14 mouse cellular contexts compared by ENCODE assay signal in genomic region chr8:115397981-115398380, GRCm38 (mm10).
DNase-seq lines count a peak whose midpoint lies in the region; ATAC-seq lines count a peak whose summit lies in the region.
"Had no signal": no experiment of that assay in that cellular context is flagged by ENCODE, and none has a peak within 500 bp of the region (broad histone marks: within the 10 kb centered on the region; RNA-seq: fewer than 3 reads in every experiment).

No protein-coding gene starts in this region.

- no peak overlapping the region for H3K4me2 ChIP-seq in forebrain, embryonic 14.5 days (ENCODE audit: low read length)
- H3K4me2 ChIP-seq: embryonic facial prominence, embryonic 12.5 days; heart, embryonic 11.5 days; hindbrain, embryonic 15.5 days had no signal

- 87% methylated on average over 3 of the region's 3 CpGs for WGBS in forebrain, embryonic 14.5 days

- H3K27ac ChIP-seq in forebrain, embryonic 14.5 days (ENCODE audit: low read depth, low read length): no peak overlapping the region
- H3K27ac ChIP-seq: embryonic facial prominence, embryonic 12.5 days; hindbrain, embryonic 15.5 days had no signal

- no peak overlapping the region for H3K4me3 ChIP-seq in forebrain, embryonic 14.5 days (ENCODE audit: low read depth, low read length)
- H3K4me3 ChIP-seq: embryonic facial prominence, embryonic 12.5 days; hindbrain, embryonic 15.5 days; megakaryocyte, embryonic 14.5 days had no signal

- intact Hi-C loops in left cerebral cortex, postnatal 4 days (cut with DNase I): no loop called here

- no peaks in the 10 kb centered on the region for H3K36me3 ChIP-seq in forebrain, embryonic 14.5 days (ENCODE audit: control insufficient read depth, insufficient read depth, low read length)
- H3K36me3 ChIP-seq: embryonic facial prominence, embryonic 12.5 days; hindbrain, embryonic 15.5 days had no signal

- peak; percentile 89 for DNase-seq in A20 (ENCODE audit: low read depth, low spot score)
- DNase-seq in CD8-positive naive resting alpha-beta T cell, adult 2 months (ENCODE audit: low read depth in 2 of 2, low spot score in 2 of 2): peak; percentile 32 to 41
- DNase-seq in lung, postnatal 25 days (ENCODE audit: low spot score): peak; percentile 57
- peak; percentile 16 to 66 for DNase-seq in spleen, postnatal 10 days (ENCODE audit: low spot score in 2 of 2)
- no peak for DNase-seq in cerebellum, postnatal 25 days
- no peak for DNase-seq in left cerebral cortex, postnatal 4 days
- DNase-seq in forebrain, embryonic 14.5 days (ENCODE audit: low spot score): no peak
- DNase-seq: adrenal gland, adult 8-10 months; cerebellum, adult 11-12 months; kidney, postnatal 14 days had no signal

- H3K9ac ChIP-seq in forebrain, embryonic 14.5 days (ENCODE audit: low read length): no peak overlapping the region
- H3K9ac ChIP-seq: embryonic facial prominence, embryonic 12.5 days; hindbrain, embryonic 15.5 days had no signal

- no peak for ATAC-seq in forebrain, embryonic 14.5 days

- H3K4me1 ChIP-seq in forebrain, embryonic 14.5 days (ENCODE audit: control insufficient read depth, insufficient read depth, low read length): no peaks in the 10 kb centered on the region
- H3K4me1 ChIP-seq: embryonic facial prominence, embryonic 12.5 days; hindbrain, embryonic 15.5 days; megakaryocyte, embryonic 14.5 days had no signal

- H3K27me3 ChIP-seq in forebrain, embryonic 14.5 days (replicated peaks; ENCODE audit: control insufficient read depth, insufficient read depth, low read length): no peaks in the 10 kb centered on the region
- H3K27me3 ChIP-seq: embryonic facial prominence, embryonic 12.5 days; hindbrain, embryonic 15.5 days; megakaryocyte, embryonic 14.5 days had no signal

- H3K9me3 ChIP-seq in forebrain, embryonic 14.5 days (replicated peaks; ENCODE audit: control insufficient read depth, low read length): no peaks in the 10 kb centered on the region
- H3K9me3 ChIP-seq: embryonic facial prominence, embryonic 12.5 days; hindbrain, embryonic 15.5 days had no signal

Comparison
In these comparisons a context has a peak if more than half of its experiments do, and no peak if none do; other contexts are left out.
1. DNase-seq: peak in A20 (single experiment), CD8-positive naive resting alpha-beta T cell, adult 2 months (2 of 2), lung, postnatal 25 days (single experiment) and spleen, postnatal 10 days (2 of 2); none in cerebellum, postnatal 25 days (0 of 2), left cerebral cortex, postnatal 4 days (single experiment) and forebrain, embryonic 14.5 days (single experiment).